Mouse (Mus musculus): ENCODE data around the gene Ccdc169. TPM values are rescaled to one million over a fixed set of nuclear protein-coding genes. Genes with fewer than 3 reads are reported as not detected.

Gene Ccdc169
- polyA plus RNA-seq, 1 experiment from 2014 or later = 0.08 TPM

GRCm38 (mm10) chr3:55214413-55214812 is 77.3 kb downstream of the Ccdc169 start:
- Histone ChIP-seq H3K4me3 (no peak overlapping the region), H3K4me1 (no peaks in the 10 kb centered on the region), H3K36me3 (no peaks in the 10 kb centered on the region), H3K27me3 (ENCODE audit: low read depth, poor library complexity, severe bottlenecking) (no peaks in the 10 kb centered on the region), H3K9me3 (replicated peaks) (no peaks in the 10 kb centered on the region), H3K27ac (no peak overlapping the region)
- DNase-seq (ENCODE audit: low spot score) = no peak
- 87% methylated on average over 6 of the region's 6 CpGs for WGBS

- Histone ChIP-seq H3K4me1 (peaks cover 5% of the 10 kb centered on the region), H3K27me3 (ENCODE audit: low read depth, poor library complexity, severe bottlenecking) (peaks cover 10% of the 10 kb centered on the region), H3K27ac (no peak overlapping the region), H3K9me3 (replicated peaks) (no peaks in the 10 kb centered on the region), H3K36me3 (no peaks in the 10 kb centered on the region), H3K4me3 (no peak overlapping the region)
- WGBS = 73% methylated on average over 2 of the region's 2 CpGs
- no peak for DNase-seq (ENCODE audit: low spot score)
These were observed 85.4 kb downstream of the Ccdc169 start for GRCm38 (mm10) chr3:55222502-55222901.

Small RNAs within 50 kb of the gene (microRNA-seq; reads per million reads assigned to microRNA genes)
- not detected for gene Gm22029

Other genes with a start within 250 kb of the Ccdc169 start
- not detected in 2 replicates for gene Sertm1, start 221.5 kb upstream of the Ccdc169 start, polyA plus RNA-seq (2016; fragmentation: Nextera tagmentation; extraction: Ambion mirVana)
- gene Ccna1, start 81.8 kb upstream of the Ccdc169 start, polyA plus RNA-seq (2016; fragmentation: Nextera tagmentation; extraction: Ambion mirVana) = 0.85 and 2.6 TPM in 2 replicates
- 72.5 and 88.5 TPM in 2 replicates for gene Spg20, start 25.2 kb upstream of the Ccdc169 start, polyA plus RNA-seq (2016; fragmentation: Nextera tagmentation; extraction: Ambion mirVana)
- not detected in 2 replicates for gene Sohlh2, start 44.7 kb downstream of the Ccdc169 start, polyA plus RNA-seq (2016; fragmentation: Nextera tagmentation; extraction: Ambion mirVana)
- 17.2 and 30.2 TPM in 2 replicates for gene Dclk1, start 105.0 kb downstream of the Ccdc169 start, polyA plus RNA-seq (2016; fragmentation: Nextera tagmentation; extraction: Ambion mirVana)